Mouse (Mus musculus) MEL (cell line): Measurements from ENCODE around the gene Gm6040. TPM values are rescaled to one million over a fixed set of nuclear protein-coding genes. Genes with fewer than 3 reads are reported as not detected.

ENCODE experiments used
- DNase-seq: peaks from one replicate; pipeline ENCODE4 v3.0.0; 2011; ENCODE audit warnings: low read depth, low spot score
- H3K27ac ChIP-seq: 2 replicates; pipeline ENCODE4 v1.5.1; 2012; ENCODE audit warnings: low read depth, mild to moderate bottlenecking, control low read depth, low read length, moderate library complexity; ENCODE audit not compliant: control insufficient read depth
- H3K27me3 ChIP-seq, 2 experiments: fragments of 150-350 bp in 1 of 2; sonication (generic) in 1 of 2; 2 replicates each; pipeline ENCODE4 v1.6.1; 2012; ENCODE audit warnings: low read length in 2 of 2, mild to moderate bottlenecking in 2 of 2, improper control_type of control experiment in 1 of 2, moderate library complexity in 1 of 2; ENCODE audit not compliant: insufficient read depth in 2 of 2, control insufficient read depth in 1 of 2
- H3K36me3 ChIP-seq, 2 experiments: 2 replicates each; pipeline ENCODE4 v1.6.1; 2012 to 2014; ENCODE audit warnings: low read length in 2 of 2, improper control_type of control experiment in 1 of 2, inconsistent platforms in 1 of 2, mild to moderate bottlenecking in 1 of 2; ENCODE audit not compliant: insufficient read depth in 2 of 2, control insufficient read depth in 1 of 2
- H3K4me1 ChIP-seq, 2 experiments: fragments of 150-350 bp in 1 of 2; sonication (generic) in 1 of 2; 2 replicates each; pipeline ENCODE4 v1.6.1; 2012; ENCODE audit warnings: low read length in 2 of 2, improper control_type of control experiment in 1 of 2, mild to moderate bottlenecking in 1 of 2; ENCODE audit not compliant: insufficient read depth in 2 of 2, control insufficient read depth in 1 of 2
- H3K4me3 ChIP-seq, 2 experiments: fragments of 150-350 bp in 1 of 2; sonication (generic) in 1 of 2; 2 replicates each; pipeline ENCODE4 v1.5.1; 2012; ENCODE audit warnings: low read depth in 2 of 2, low read length in 2 of 2, mild to moderate bottlenecking in 2 of 2, moderate library complexity in 2 of 2, control low read depth in 1 of 2, improper control_type of control experiment in 1 of 2; ENCODE audit not compliant: control insufficient read depth in 1 of 2, insufficient read depth in 1 of 2
- H3K79me2 ChIP-seq: 2 replicates; pipeline ENCODE4 v1.6.1; 2012; ENCODE audit warnings: mild to moderate bottlenecking, low read length, moderate library complexity; ENCODE audit not compliant: control insufficient read depth, poor library complexity, insufficient read depth
- H3K9ac ChIP-seq: 2 replicates; pipeline ENCODE4 v1.6.1; 2012; ENCODE audit warnings: low read depth, mild to moderate bottlenecking, control low read depth, low read length, moderate library complexity; ENCODE audit not compliant: control insufficient read depth, poor library complexity, severe bottlenecking
- H3K9me3 ChIP-seq: fragments of 150-350 bp; sonication (generic); replicated peaks from 2 replicates; pipeline ENCODE4 v1.6.1; 2012; ENCODE audit warnings: mild to moderate bottlenecking, low read length, improper control_type of control experiment, moderate library complexity; ENCODE audit not compliant: insufficient read depth
- BHLHE40 ChIP-seq: IDR thresholded peaks from 2 replicates; pipeline ENCODE4 v1.6.1; 2012; ENCODE audit warnings: low read depth, mild to moderate bottlenecking, inconsistent platforms, low read length, improper control_type of control experiment, borderline replicate concordance
- CHD2 ChIP-seq: IDR thresholded peaks from 2 replicates; pipeline ENCODE4 v1.6.1; 2011; ENCODE audit warnings: low read length, improper control_type of control experiment
- EP300 ChIP-seq, 2 experiments: IDR thresholded peaks; 2 replicates each; pipeline ENCODE4 v1.6.1; 2011; ENCODE audit warnings: improper control_type of control experiment in 2 of 2, low read length in 2 of 2, low read depth in 1 of 2, mild to moderate bottlenecking in 1 of 2
- ETS1 ChIP-seq: IDR thresholded peaks from 2 replicates; pipeline ENCODE4 v1.6.1; 2012; ENCODE audit warnings: low read depth, mild to moderate bottlenecking, inconsistent platforms, low read length, improper control_type of control experiment, moderate library complexity
- MAFK ChIP-seq: IDR thresholded peaks from 2 replicates; pipeline ENCODE4 v1.6.1; 2011; ENCODE audit warnings: low read depth, mild to moderate bottlenecking, low read length, improper control_type of control experiment, borderline replicate concordance
- MAX ChIP-seq: IDR thresholded peaks from 2 replicates; pipeline ENCODE4 v1.6.1; 2011; ENCODE audit warnings: low read length, improper control_type of control experiment
- MYC ChIP-seq: IDR thresholded peaks from 2 replicates; pipeline ENCODE4 v1.6.1; 2011; ENCODE audit warnings: low read depth, mild to moderate bottlenecking, low read length, improper control_type of control experiment, moderate library complexity
- NRF1 ChIP-seq: IDR thresholded peaks from 2 replicates; pipeline ENCODE4 v1.6.1; 2014; ENCODE audit warnings: low read depth, mild to moderate bottlenecking, inconsistent platforms, low read length, improper control_type of control experiment, moderate library complexity; ENCODE audit not compliant: poor library complexity, insufficient read depth, severe bottlenecking
- POLR2A ChIP-seq, 2 experiments: IDR thresholded peaks; 2 replicates each; pipeline ENCODE4 v1.6.1; 2011 to 2012; ENCODE audit warnings: low read length in 2 of 2, mild to moderate bottlenecking in 2 of 2, control low read depth in 1 of 2, improper control_type of control experiment in 1 of 2, low read depth in 1 of 2, moderate library complexity in 1 of 2; ENCODE audit not compliant: control insufficient read depth in 1 of 2, insufficient read depth in 1 of 2, poor library complexity in 1 of 2
- POLR2AphosphoS5 ChIP-seq: IDR thresholded peaks from 2 replicates; pipeline ENCODE4 v1.6.1; 2012; ENCODE audit warnings: low read depth, borderline replicate concordance, mild to moderate bottlenecking, inconsistent platforms, low read length, moderate library complexity, mixed read lengths
- SIN3A ChIP-seq: IDR thresholded peaks from 2 replicates; pipeline ENCODE4 v1.6.1; 2012; ENCODE audit warnings: low read length, improper control_type of control experiment, inconsistent platforms
- SMC3 ChIP-seq: IDR thresholded peaks from 2 replicates; pipeline ENCODE4 v1.6.1; 2011; ENCODE audit warnings: low read depth, low read length, improper control_type of control experiment
- TBP ChIP-seq: IDR thresholded peaks from 2 replicates; pipeline ENCODE4 v1.8.0; 2011; ENCODE audit warnings: low read depth, low read length, improper control_type of control experiment
- polyA plus RNA-seq, 2 experiments: library from polyadenylated mRNA; stranded (reverse) in 1 of 2; unstranded in 1 of 2; fragments of >175 nt in 1 of 2; fragments of >200 nt in 1 of 2; gene quantifications; 2 replicates each; pipeline versions ENCODE4 v1.2.1 to v1.2.4; 2012; ENCODE audit warnings: low replicate concordance in 2 of 2, low read depth in 1 of 2; ENCODE audit not compliant: insufficient read length in 2 of 2, insufficient read depth in 1 of 2, missing spikeins in 1 of 2
- total RNA-seq: library from RNA; depleted of rRNA; stranded (reverse); fragments of 300-350 nt; gene quantifications from 2 replicates; pipeline ENCODE4 v1.2.3, GENCODE M21; 2012; rRNA removed

The Gm6040 gene
- total and polyA plus RNA-seq, 3 experiments, result not detected

DNA sequence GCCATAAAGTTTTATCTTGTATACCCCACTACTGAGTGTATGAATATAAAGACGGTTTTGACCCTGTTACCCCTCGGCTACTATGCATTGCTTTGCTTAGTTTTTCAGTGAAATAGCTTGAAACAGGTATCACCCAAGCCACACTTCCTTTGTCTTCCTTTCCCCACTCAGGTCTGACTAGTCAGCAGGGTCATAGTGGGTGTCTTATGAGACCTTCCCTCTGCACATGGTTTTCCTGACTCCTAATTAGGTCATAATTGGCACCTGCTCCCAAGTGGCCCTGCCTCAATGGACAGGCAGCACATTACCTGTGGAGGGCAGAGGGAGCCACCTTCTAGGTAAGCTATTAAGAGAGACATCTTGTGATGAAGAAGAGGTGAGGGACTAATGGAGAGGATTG, 29.5 kb downstream of the Gm6040 start, which contains the start of gene Defb33:
TSS of gene Defb33 (plus strand) at position 301 of the 400 bp plus-strand sequence.
- TF ChIP-seq BHLHE40 (no peak), POLR2A (IDR thresholded peaks at IDR 0.05; ENCODE audit: control insufficient read depth in 1 of 2, insufficient read depth in 1 of 2, low read depth in 1 of 2, low read length in 2 of 2, poor library complexity in 1 of 2) (no peak)
- H3K36me3 ChIP-seq, result no peaks in the 10 kb centered on the region
- no peaks in the 10 kb centered on the region for H3K27me3 ChIP-seq
- no peak within 1 kb of the TSS for H3K4me3 ChIP-seq
- no peak for DNase-seq
- no peak within 1 kb of the TSS for H3K27ac ChIP-seq
- H3K9me3 ChIP-seq, result no peaks in the 10 kb centered on the region
- H3K4me1 ChIP-seq, result no peaks in the 10 kb centered on the region
- no peaks in the 10 kb centered on the region for H3K79me2 ChIP-seq
- H3K9ac ChIP-seq, result no peak within 1 kb of the TSS

DNA sequence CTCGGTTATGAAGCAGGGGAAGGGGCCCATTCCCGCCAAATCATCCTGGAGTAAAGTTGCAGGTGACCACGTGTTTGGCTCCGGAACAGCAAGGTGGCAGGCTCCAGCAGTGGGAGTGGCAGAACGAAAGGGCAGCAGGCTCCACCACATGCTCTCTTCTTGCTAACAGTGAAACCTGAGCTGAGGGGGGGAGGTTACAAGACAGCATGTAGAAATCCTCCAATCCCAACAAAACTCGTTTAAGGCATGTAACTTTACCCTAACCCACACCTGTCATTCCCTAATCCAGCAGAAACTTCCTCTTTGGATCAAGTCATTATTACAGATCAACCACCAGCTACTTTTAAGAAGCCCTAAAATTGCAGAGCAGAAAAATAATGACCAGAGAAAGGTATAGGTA, 47.3 kb downstream of the Gm6040 start:
- Histone ChIP-seq H3K79me2 (no peaks in the 10 kb centered on the region), H3K27me3 (no peaks in the 10 kb centered on the region), H3K4me1 (no peaks in the 10 kb centered on the region), H3K36me3 (no peaks in the 10 kb centered on the region), H3K4me3 (no peak overlapping the region), H3K27ac (no peak overlapping the region), H3K9ac (no peak overlapping the region), H3K9me3 (no peaks in the 10 kb centered on the region)
- TF ChIP-seq EP300 (IDR thresholded peaks at IDR 0.05; ENCODE audit: low read depth in 1 of 2, low read length in 2 of 2), result no peak
- no peak for TF ChIP-seq SMC3
- TF ChIP-seq POLR2AphosphoS5, result no peak
- TF ChIP-seq TBP, result no peak
- no peak for TF ChIP-seq CHD2
- TF ChIP-seq MYC, result no peak
- TF ChIP-seq ETS1, result no peak
- TF ChIP-seq NRF1, result no peak
- no peak for TF ChIP-seq MAFK
- no peak for TF ChIP-seq MAX
- no peak for TF ChIP-seq SIN3A
- no peak for DNase-seq

Other genes with a start within 250 kb of the Gm6040 start
- not detected in 2 replicates for gene Defb33, start 29.4 kb downstream of the Gm6040 start, total RNA-seq
- not detected for gene Defb33, start 29.4 kb downstream of the Gm6040 start, polyA plus RNA-seq
- not detected in 2 replicates for gene Gm15056, start 19.4 kb downstream of the Gm6040 start, total RNA-seq
- not detected for gene Gm15056, start 19.4 kb downstream of the Gm6040 start, polyA plus RNA-seq
- not detected in 2 replicates for gene AY761185, start 22.6 kb upstream of the Gm6040 start, total RNA-seq
- not detected for gene AY761185, start 22.6 kb upstream of the Gm6040 start, polyA plus RNA-seq
- gene Defa21, start 103.5 kb upstream of the Gm6040 start, total RNA-seq, result not detected in 2 replicates
- gene Defa21, start 103.5 kb upstream of the Gm6040 start, polyA plus RNA-seq, result not detected
- gene Defa23, start 133.0 kb upstream of the Gm6040 start, total RNA-seq, result not detected in 2 replicates
- gene Defa23, start 133.0 kb upstream of the Gm6040 start, polyA plus RNA-seq, result not detected
- gene Defa35, start 143.0 kb upstream of the Gm6040 start, total RNA-seq, result not detected in 2 replicates
- gene Defa35, start 143.0 kb upstream of the Gm6040 start, polyA plus RNA-seq, result not detected
- not detected in 2 replicates for gene Defa25, start 162.4 kb upstream of the Gm6040 start, total RNA-seq
- gene Defa25, start 162.4 kb upstream of the Gm6040 start, polyA plus RNA-seq, result not detected
- gene Gm14851, start 174.0 kb upstream of the Gm6040 start, total RNA-seq, result not detected in 2 replicates
- gene Gm14851, start 174.0 kb upstream of the Gm6040 start, polyA plus RNA-seq, result not detected
- not detected in 2 replicates for gene Defa30, start 212.6 kb upstream of the Gm6040 start, total RNA-seq
- gene Defa30, start 212.6 kb upstream of the Gm6040 start, polyA plus RNA-seq, result not detected
- gene Defa22, start 240.2 kb upstream of the Gm6040 start, total RNA-seq, result not detected in 2 replicates
- not detected for gene Defa22, start 240.2 kb upstream of the Gm6040 start, polyA plus RNA-seq